Mouse (Mus musculus) gastrocnemius, adult 18-20 months (tissue): ENCODE data around the gene Shb. TPM values are rescaled to one million over a fixed set of nuclear protein-coding genes. Genes with fewer than 3 reads are reported as not detected.
A peak's percentile ranks its signal among the peaks of the same experiment; 100 is the strongest.

Source experiments
- DNase-seq: peaks from one replicate; pipeline ENCODE4 v3.0.0; 2021; ENCODE audit warnings: low spot score
- total RNA-seq, 2 experiments: library from RNA; stranded (reverse); gene quantifications; 2 replicates each; pipeline ENCODE4 v1.2.3; 2021

Gene Shb
- total RNA-seq, 2 experiments from 2014 or later: 5.6 to 6.8 TPM

DNA sequence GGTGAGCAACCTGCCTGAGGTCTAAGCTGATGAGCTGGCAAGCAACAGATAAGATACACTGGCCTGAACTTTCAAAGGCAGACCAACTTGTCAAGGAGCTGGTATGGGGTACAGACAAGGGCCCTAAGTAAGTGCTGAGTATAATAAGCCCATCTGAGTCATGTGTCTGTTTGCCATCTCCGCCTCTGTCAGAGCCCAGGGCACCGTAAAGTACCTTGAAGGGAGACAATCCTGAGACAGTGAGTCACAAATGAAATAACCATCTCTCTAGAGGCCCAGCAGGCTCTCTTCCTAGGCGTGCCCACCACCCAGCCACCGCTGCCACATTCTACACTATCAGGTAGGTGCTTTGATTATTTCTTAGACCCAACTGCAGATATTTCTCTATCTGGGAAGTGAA is 77.3 kb downstream of the Shb start:
- DNase-seq: no peak

DNA sequence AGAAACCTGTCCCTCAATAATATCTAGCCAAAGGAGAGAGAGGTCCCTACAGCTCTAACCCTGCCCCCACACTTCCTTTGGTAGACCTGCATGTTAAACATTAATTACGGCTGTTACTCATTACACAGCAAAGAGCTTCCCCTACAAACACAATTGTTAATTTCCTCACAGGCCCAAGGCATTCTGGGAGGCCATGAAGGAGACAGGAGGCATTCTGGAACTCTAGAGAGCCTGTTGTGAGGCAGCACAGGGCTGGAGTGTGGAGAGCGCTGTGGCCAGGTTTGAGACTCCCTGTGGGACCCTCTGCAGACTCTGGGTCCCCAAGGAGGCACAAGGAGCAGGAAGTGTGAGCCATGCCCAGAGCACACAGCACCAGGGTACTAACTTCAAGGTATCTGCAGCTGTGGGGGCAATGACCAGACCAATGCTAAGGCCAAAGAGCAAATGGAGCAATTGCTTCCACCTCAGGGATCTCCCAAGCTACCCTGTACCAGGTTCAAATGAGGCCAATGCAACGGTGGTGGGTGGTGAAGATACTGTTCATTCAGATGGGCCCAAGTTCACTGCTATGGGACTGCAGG is 78.9 kb downstream of the Shb start:
- DNase-seq: no peak

DNA sequence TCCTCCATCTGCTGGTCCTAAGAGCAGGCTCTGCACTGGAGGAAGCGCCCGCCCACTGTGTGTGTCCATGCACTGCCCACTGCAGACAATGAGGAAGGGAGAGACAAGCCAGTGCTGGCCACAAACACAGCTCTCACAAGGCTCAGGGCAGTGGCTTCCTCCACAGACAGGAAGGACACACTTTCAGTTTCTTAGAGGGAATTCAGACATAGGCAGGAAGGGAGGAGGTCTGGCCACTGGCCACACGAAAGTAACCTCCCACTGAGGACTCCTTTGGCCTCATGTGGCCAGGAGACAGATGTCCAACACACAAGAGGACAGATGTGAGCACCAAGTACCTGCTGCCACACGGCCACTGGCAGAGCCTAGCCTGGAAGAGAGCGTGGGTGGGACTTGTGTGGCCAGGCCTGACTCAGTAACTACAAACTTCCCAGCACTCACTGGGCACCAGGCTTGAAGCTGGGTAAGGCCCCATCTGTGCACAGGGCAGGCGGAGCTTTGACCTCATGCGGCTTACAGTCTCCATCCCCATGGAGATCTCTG is 79.6 kb downstream of the Shb start:
- DNase-seq: no peak

DNA sequence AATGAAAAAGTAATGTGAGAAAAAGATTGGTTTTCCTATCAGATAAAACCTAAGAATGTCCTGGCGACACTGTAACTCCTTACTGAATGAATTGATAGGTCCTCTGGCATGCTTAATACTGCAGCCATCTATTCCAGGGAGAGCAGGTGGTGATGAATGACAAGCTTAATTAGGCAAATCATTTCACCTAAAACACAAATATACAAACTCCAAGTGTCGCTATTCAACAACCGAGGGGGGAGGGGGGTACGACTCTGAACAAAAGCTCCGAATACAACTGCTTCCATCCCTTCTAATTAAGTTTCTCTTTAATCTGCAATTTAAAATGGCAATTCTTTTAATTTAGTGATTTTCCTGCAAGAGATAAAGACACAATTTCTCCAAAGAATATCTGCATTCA is 83.3 kb downstream of the Shb start:
- no peak for DNase-seq

DNA sequence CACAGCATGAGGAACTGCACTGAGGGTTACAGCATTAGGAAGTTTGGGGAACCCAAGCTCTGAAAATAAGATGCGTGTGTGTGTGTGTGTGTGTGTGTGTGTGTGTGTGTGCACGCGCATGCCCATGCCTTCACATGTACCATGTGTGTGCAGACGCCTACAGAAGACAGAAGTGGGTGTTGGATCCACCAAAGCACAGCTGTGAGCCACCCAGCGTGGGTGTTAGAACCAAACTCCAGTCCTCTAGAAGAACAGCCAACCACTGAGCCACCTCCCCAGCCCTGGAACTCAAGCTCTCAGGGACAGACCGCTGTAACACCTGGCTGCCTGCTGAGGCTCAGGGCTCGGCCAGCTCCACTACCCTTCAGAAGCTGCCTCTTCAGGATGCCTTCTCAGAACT is 83.8 kb downstream of the Shb start:
- DNase-seq: no peak

DNA sequence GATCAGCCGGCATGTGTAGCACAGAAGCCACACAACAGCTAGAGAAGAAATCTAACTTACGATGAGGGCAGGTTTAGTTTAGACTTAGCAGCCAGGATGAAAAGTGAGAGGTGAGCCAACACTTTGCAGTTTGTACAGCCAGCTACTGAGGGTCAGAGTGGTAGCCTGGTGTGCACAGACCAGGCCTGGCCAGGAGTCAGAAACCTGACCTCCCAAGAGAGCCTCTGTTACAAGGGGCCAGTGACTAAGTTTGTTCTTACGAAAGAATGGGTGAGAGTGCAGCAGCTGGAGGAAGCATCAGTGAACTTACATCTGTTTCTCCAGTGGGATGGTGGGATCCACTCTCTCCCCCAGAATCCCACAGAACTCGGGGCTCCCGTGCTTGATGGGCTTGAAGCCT is 85.1 kb downstream of the Shb start:
- DNase-seq: peak; percentile 60

DNA sequence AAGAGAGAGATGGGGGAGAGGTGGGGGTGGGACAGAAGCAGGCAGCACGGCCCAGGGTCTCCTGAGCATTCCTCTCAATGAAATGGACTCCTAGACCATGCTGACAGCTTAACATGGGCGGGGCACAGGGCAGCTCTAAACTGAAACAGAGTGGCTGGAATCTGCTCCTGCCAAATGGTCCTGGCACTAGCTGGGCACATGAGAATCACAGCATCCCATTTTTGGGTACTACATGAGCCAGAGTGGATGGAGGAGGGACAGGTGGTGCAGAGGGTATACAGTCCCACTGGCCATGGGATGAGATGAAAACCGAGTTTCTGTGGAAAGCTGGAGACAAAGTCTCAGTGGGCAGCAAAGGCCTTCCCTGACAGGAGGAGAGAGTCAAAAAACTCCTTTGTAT is 87.0 kb downstream of the Shb start:
- no peak for DNase-seq

DNA sequence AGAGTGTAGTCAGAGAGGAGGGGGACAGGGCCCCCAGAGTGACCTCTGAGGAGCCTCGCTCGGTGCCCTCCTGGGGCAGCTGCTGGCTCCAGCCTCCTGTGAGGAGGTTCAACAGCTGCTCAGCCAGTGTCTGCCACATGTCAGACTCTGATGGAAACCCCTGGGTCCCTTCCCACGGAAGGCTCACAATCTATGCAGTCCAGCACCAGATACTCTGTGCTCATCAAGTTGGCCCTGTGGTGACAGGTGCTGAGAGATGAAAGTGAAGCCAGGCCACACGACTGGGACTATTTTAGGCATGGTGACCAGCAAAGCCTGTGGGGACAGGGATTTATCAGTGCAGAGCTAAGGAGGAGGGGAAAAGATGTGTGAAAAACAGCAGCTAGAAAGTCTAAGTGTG is 87.5 kb downstream of the Shb start:
- peak; percentile 51 for DNase-seq

DNA sequence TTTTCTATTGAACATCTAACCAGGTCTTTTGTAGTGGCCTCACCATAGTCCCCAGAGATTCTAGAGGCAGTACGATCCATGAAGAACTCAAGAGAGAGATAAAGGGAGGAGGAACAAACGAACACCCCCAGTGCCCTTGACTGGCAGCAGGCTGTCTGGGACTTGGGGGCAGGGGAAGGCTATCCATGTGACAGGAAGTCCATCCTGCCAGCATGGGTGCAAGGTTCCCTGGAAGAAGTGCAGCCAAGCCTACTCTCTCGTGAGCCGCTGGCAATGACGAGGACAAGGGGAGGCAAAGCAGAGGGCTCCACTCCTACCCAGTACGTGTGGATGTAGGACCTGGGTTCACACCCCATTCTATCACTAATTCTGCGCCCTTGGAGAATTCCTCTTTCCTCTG is 88.6 kb downstream of the Shb start:
- DNase-seq: no peak

DNA sequence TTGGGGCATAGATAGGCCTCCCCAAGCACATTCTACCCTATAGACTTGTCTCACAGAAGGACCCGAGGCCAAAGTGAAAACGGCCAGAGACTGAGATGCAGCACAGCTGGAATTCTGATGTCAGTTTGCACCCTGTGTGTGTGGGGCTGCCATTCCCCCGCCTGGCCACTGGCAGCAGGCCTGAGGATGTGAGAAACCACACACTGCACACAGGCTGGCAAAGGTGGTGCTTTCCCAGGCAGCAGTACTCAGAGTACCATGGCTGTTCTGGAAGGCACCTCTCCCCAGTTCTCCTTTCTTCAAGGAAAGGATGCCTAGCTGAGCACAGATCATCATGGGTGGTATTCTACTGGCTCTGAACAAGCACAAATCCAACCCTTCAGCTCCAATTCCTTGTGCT is 90.0 kb downstream of the Shb start:
- DNase-seq: no peak

DNA sequence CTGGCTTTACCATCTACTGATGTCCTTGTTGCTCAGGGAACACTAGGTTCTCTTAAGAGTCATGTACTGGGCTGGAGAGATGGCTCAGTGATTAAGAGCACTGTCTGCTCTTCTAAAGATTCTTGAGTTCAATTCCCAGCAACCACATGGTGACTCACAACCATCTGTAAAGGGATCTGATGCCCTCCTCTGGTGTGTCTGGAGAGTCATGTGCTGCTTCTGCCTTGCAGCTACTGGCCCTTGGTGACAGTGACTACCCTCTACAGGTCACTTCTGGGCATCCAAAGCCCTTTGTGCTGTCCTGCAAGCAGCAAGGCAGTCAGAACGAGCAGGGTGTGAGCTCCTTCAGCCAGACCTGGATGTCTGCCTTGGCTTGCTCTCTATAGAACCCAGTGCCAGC is 90.5 kb downstream of the Shb start:
- no peak for DNase-seq

DNA sequence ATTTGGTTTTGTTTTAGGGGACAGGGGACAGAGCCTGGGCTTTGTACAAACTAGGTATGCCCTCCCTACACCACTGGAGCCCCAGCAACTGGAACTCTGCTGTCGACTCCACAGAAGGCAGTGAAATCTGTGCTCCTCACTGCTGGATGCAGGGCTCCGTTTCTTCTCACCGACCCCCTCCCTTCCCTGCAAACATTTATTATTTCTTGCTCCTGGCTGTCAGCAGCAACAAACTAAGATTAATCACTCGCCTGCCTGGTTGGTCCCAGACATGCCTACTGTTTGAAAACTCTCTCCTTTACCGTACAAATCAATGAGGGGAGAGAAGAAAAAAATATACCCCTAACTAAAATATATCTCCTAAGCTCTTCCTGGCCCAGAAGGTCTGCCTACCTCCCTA is 93.0 kb downstream of the Shb start:
- no peak for DNase-seq

DNA sequence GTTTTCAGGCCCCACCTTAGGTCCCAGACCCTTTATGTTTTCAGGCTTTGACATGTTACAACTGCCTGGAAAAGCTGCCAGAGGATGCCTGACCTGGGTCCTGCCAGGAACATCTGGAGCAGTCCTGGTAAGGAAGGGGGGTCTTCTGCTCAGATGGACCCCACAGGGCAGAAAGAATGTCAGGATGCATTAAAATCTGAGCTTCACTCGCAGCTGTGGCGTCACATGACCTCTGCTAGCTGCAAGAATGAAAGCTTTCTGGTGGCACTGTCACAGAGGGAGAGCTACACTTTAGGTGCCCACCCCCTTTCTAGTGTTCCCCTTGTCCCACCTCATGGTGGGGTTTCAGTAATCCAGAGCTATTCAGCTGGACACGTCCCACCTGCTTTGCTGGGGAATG is 95.3 kb downstream of the Shb start:
- no peak for DNase-seq

DNA sequence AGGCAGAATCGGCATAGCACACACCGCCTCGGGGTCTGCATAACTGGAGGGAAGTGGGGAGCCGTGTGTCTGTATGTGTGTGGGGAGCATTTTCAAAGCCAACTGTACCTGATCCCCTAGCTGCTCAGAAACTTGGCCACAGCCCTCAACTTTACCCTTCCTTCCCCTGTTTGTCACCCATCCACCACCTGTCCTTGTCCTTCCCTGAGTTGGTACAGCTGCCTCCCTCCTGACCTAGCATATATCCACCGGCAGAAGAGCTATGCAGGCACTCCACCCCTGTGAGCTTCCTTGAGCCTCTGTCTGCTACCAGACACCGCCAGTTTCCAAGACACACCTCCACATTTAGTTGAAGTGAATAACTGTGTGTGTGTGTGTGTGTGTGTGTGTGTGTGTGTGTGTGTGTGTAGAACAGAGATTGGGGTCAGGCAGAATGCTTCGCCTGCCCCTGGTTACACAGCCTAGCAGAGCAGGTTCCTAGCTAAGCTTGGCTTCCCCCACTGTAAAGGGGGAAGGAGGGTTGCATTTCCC is 95.8 kb downstream of the Shb start:
- no peak for DNase-seq

DNA sequence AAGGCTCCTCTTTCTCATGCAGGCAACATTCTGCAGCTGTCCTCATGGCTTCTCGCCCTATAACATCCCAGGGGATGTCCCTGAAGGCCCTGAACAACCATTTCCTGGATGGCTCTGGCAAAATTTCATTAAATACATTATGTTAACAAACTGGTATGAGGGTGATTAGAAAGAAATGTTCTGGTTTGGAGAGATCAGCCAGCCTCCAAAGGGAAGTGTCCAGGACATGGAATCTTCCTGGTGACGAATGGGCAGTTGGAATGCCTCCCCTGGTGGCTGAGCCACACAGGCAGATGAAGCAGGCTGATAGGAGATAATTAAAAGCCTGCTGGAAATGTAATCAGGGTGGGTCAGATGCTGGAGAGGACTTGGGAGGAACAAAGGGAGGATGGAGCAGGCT is 96.4 kb downstream of the Shb start:
- DNase-seq: no peak

DNA sequence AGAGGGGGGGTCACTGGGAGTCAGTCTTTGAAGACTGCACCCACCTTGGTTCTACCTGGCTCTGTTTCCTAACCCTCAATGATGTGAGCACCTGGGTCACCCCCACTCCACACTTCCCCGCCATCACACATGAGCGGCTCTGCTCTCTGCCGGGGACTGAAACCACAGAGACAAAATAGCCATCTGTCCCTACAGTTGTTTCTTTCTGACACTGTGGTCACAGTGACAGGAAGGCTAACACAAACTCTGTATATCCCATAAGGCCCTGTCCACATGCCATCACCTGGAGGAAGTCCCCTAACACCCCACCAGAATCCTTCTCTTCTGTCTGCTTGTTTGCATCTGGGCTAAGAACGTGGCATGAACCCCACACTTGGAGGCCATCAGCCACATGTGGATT is 97.6 kb downstream of the Shb start:
- no peak for DNase-seq

DNA sequence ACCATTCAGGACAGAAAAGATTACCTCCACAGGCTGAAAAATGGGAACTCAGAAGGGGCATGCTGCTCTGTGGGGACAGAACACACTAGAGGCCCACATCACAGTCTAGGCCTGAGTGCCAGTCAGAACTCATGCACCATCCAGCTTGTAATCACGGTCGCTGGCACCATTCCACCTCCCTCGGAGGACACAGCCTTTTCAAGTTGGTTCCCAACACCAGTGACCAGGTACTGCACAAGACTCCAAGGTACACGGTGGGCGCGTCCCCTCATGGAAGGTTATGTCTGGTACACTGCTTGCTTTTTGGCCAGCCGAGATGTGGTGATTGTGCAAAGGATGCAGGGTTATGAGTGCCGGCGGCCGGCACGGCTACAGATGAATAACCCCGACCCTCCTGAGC is 98.2 kb downstream of the Shb start:
- no peak for DNase-seq

DNA sequence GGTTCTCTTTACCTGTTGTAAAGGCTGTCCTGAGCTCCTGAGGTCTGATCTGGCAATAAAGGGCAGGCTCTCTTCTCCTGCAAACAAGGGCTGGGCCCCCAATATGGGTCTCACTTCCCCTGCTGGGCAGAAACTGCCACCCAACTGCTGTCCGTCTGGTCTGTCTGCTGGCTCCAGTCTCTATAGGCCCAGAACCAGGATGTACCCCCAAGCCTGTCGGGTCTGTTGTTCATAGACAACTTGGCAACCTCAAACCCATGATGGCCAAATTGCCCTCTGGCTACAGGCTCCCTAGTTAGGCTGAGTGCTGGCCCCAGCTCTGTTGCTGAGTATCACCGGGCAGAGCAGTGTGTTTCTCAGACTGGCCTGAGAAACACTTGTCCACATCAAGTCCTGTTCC is 100.5 kb downstream of the Shb start:
- no peak for DNase-seq

DNA sequence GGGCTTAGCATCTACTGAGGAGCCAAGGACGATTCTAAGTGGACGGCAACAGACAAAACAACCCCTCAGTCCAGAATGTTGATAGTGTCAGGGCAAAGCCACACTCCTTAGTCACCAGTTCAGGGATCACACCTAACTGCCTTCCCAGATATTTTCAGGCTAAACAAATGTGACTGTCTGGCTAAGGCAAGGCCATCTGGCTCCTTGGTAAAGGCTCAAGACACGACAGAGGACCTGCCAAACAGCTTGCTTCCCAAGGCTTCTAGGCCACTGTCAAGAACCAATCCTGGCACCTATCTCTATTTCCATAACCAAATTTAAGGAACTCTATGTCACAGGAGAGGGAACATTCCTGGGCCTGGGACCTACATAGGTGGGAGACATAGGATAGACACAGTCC is 101.0 kb downstream of the Shb start:
- no peak for DNase-seq

DNA sequence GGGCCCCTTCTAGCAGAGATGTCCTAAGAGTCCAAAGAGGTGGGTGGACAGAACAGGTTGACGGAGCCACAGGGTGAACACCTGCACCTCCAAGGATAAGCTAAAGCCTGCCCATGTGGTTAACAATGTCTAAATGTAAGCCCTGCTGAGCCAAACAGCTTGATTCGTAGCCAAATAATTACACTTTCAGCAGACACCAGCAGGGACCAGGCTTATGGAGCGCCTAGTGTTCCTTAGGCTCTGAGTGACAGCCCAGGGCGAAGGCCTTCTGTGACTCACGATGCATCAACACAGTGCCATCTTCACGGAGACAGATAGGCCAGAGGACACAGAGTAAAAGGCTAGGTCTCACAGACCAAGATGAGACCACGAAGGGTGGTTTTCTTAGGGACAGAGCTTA is 102.8 kb downstream of the Shb start:
- no peak for DNase-seq

DNA sequence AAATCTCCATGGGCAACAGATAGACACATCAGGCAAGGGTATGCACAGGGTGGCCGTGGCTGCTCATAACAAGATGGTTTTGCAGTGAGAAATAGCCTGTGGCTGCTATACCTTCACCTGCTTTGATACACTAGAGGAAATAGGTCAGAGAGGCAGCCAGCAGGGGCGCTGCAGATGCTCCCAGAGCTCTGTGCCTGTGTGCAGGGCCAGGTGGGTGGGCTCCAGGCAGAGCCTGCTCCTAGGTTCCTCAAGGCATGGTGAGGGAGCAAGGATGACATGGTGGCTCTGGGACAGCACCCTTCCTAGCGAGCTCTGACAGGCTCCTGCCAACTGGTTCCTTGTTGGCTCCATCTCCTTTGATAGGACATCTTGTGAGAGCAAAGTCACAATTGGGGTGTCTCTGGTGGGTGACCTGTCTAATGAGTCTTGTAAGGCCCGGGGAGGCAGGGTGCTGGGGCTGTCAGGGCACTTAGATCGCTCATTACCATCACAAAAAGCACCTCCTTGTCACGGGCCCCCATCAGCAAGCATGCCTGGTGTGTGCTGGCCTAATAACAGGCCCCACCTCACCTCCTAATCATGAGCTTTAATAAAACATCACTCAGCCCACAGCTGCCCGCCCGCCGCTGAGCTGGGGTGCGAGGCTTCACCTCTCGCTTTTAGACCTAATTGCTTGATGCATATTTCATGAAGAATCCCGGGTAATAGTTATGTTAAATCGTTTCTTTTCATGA is 105.4 kb downstream of the Shb start:
- no peak for DNase-seq

DNA sequence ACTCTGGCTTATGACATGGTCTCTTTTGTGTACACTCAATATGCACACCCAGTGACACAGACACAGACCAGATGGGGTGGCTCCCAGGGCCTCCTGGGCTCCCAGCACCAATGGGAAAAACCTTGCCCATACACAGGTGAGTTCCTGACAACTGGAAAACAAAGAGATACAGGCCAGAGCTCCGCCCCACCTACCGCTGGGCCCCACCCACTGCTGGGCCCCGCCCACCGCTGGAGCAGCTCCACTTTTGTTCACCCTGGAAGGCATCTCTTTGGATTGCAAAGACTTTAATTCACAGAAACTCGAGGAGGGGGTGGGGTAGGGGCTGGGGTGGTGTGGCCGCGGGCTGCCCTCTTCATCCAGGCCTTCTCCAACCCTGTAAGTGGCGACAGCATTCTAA is 108.9 kb downstream of the Shb start:
- no peak for DNase-seq

DNA sequence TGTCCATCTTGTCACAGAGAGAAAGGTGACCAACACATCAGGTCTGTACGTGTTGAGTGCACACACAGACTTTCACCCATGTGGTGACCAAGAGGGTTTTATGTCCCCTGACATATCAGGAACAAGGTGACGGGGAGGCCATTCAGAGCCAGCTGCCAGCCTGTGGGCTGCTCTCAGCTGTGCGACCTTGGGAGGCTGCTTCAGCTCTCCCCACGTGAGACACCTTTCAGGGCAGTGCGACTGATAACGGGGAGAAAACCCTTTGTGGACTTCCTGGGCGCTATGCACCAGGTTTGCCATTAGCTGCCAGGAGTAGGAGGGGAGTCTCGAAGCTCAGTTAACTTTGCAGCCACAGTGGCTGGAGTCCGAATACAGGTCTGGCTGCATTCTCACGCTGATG is 109.6 kb downstream of the Shb start:
- no peak for DNase-seq
